In genomic region chr19:56588205-56588626, GRCm38 (mm10) we compare ENCODE assay signal across 9 mouse cellular contexts. TPM values are rescaled to one million over a fixed set of nuclear protein-coding genes. Genes with fewer than 3 reads are reported as not detected.
A peak's percentile ranks its signal among the peaks of the same experiment; 100 is the strongest.
DNase-seq lines count a peak whose midpoint lies in the region; ATAC-seq lines count a peak whose summit lies in the region.
"Had no signal": no experiment of that assay in that cellular context is flagged by ENCODE, and none has a peak within 500 bp of the region (broad histone marks: within the 10 kb centered on the region; RNA-seq: fewer than 3 reads in every experiment).

No protein-coding gene starts in this region.

- 49% methylated on average over 6 of the region's 6 CpGs for WGBS in heart, embryonic 10.5 days
- WGBS in hindbrain, embryonic 16.5 days = 68% methylated on average over 6 of the region's 6 CpGs

- DNase-seq in heart, adult 11 months = peak; percentile 98
- no peak for DNase-seq in heart, embryonic 10.5 days (ENCODE audit: low spot score)
- DNase-seq in cerebellum, adult 11-12 months = peak; percentile 70
- peak; percentile 26 to 44 for DNase-seq in layer of hippocampus, postnatal 10 days (ENCODE audit: low spot score in 2 of 2)
- DNase-seq in spleen, adult 12 weeks (ENCODE audit: low spot score) = no peak

- H3K36me3 ChIP-seq in heart, embryonic 10.5 days = peaks cover 60% of the 10 kb centered on the region
- peaks cover 22% of the 10 kb centered on the region for H3K36me3 ChIP-seq in hindbrain, embryonic 16.5 days (ENCODE audit: control insufficient read depth, insufficient read depth, low read length)

- no peak overlapping the region for H3K9ac ChIP-seq in hindbrain, embryonic 16.5 days (ENCODE audit: low read depth, low read length)

- no peaks in the 10 kb centered on the region for H3K27me3 ChIP-seq in heart, embryonic 10.5 days (ENCODE audit: insufficient read depth, poor library complexity, severe bottlenecking)
- H3K27me3 ChIP-seq in hindbrain, embryonic 16.5 days (replicated peaks; ENCODE audit: control insufficient read depth, insufficient read depth, low read length) = no peaks in the 10 kb centered on the region

- H3K27ac ChIP-seq in heart, embryonic 10.5 days = no peak overlapping the region
- H3K27ac ChIP-seq in hindbrain, embryonic 16.5 days (ENCODE audit: low read depth, low read length) = no peak overlapping the region

- H3K4me1 ChIP-seq in heart, embryonic 10.5 days = peaks cover 14% of the 10 kb centered on the region
- no peaks in the 10 kb centered on the region; the same call in 1 of the 2 replicates for H3K4me1 ChIP-seq in hindbrain, embryonic 16.5 days (ENCODE audit: control insufficient read depth, insufficient read depth, low read depth, low read length)

- peak; percentile 67 for ATAC-seq in granulocyte monocyte progenitor cell, adult 5-6 weeks (replicated peaks; ENCODE audit: poor library complexity, severe bottlenecking)
- peak; percentile 72 for ATAC-seq in megakaryocyte-erythroid progenitor cell, adult 5-6 weeks (replicated peaks; ENCODE audit: low FRiP score, low TSS enrichment, poor library complexity, severe bottlenecking)
- ATAC-seq in hindbrain, embryonic 16.5 days = no peak

- no peaks in the 10 kb centered on the region for H3K9me3 ChIP-seq in heart, embryonic 10.5 days
- H3K9me3 ChIP-seq in hindbrain, embryonic 16.5 days (ENCODE audit: control insufficient read depth, low read length) = no peaks in the 10 kb centered on the region

- H3K4me2 ChIP-seq in hindbrain, embryonic 16.5 days (ENCODE audit: low read length) = no peak overlapping the region

- H3K4me3 ChIP-seq in heart, embryonic 10.5 days = no peak overlapping the region
- no peak overlapping the region for H3K4me3 ChIP-seq in hindbrain, embryonic 16.5 days (ENCODE audit: low read length)
- H3K4me3 ChIP-seq: erythroblast, embryonic 14.5 days had no signal

RNA-seq across cellular contexts. Expression of gene Nhlrc2, which starts 40.2 kb away (rescaled TPM):
- polyA plus RNA-seq in heart, embryonic 10.5 days (2016; fragmentation: Nextera tagmentation; extraction: Ambion mirVana) = 13.9 and 16.8 TPM in 2 replicates
- total RNA-seq in granulocyte monocyte progenitor cell, adult 5-6 weeks (2014; fragmentation: Nextera tagmentation) = 10.3 and 11.9 TPM in 2 replicates
- total RNA-seq in granulocyte monocyte progenitor cell, adult 5-6 weeks (2017) = 13.2 and 15.3 TPM in 2 replicates
- total RNA-seq in layer of hippocampus, postnatal 10 days (2021) = 10 to 100 TPM; 10.8 to 11.7 TPM
- total RNA-seq in megakaryocyte-erythroid progenitor cell, adult 5-6 weeks (2014; fragmentation: Nextera tagmentation) = 15.5 and 19.5 TPM in 2 replicates
- 18.3 and 20.2 TPM in 2 replicates for total RNA-seq in megakaryocyte-erythroid progenitor cell, adult 5-6 weeks (2017)
- polyA plus RNA-seq in hindbrain, embryonic 16.5 days (2015; fragmentation: Nextera tagmentation; extraction: Ambion mirVana) = 6.0 and 8.3 TPM in 2 replicates

RNA-seq across cellular contexts. Expression of gene Dclre1a, which starts 40.2 kb away (rescaled TPM):
- polyA plus RNA-seq in heart, embryonic 10.5 days (2016; fragmentation: Nextera tagmentation; extraction: Ambion mirVana) = 16.3 and 16.5 TPM in 2 replicates
- 22.2 and 36.1 TPM in 2 replicates for total RNA-seq in granulocyte monocyte progenitor cell, adult 5-6 weeks (2014; fragmentation: Nextera tagmentation)
- total RNA-seq in granulocyte monocyte progenitor cell, adult 5-6 weeks (2017) = 17.5 and 21.4 TPM in 2 replicates
- 1 to 10 TPM; 7.7 to 8.0 TPM for total RNA-seq in layer of hippocampus, postnatal 10 days (2021)
- 27.8 and 52.0 TPM in 2 replicates for total RNA-seq in megakaryocyte-erythroid progenitor cell, adult 5-6 weeks (2014; fragmentation: Nextera tagmentation)
- total RNA-seq in megakaryocyte-erythroid progenitor cell, adult 5-6 weeks (2017) = 19.5 and 32.9 TPM in 2 replicates
- 8.5 and 8.8 TPM in 2 replicates for polyA plus RNA-seq in hindbrain, embryonic 16.5 days (2015; fragmentation: Nextera tagmentation; extraction: Ambion mirVana)

Comparison
In these comparisons a context has a peak if more than half of its experiments do, and no peak if none do; other contexts are left out.
1. DNase-seq: peak in heart, adult 11 months (single experiment), cerebellum, adult 11-12 months (single experiment) and layer of hippocampus, postnatal 10 days (2 of 2); none in heart, embryonic 10.5 days (single experiment) and spleen, adult 12 weeks (single experiment).